Mouse (Mus musculus): ENCODE data around the gene Adamts13.

Gene Adamts13

GRCm38 (mm10) chr2:26973116-26973515 is at the start of gene Adamts13:
Adamts13 (plus strand) TSS chr2:26973416.
- no peak for DNase-seq

- no peak for DNase-seq
Observed at GRCm38 (mm10) chr2:26927745-26928476, 45.3 kb upstream of the Adamts13 start.

- peak; percentile 72 to 79 for DNase-seq
Observed at GRCm38 (mm10) chr2:26930390-26930789, 42.8 kb upstream of the Adamts13 start.

- DNase-seq: peak; percentile 51 to 58
Observed at GRCm38 (mm10) chr2:26932473-26933303, 40.5 kb upstream of the Adamts13 start.

- peak; percentile 91 to 97 for DNase-seq
Observed at GRCm38 (mm10) chr2:26933304-26934055, 39.7 kb upstream of the Adamts13 start, which contains the start of the genes Surf4 and Stkld1. Surf4 (minus strand) TSS chr2:26933928. Stkld1 (plus strand) TSS chr2:26934047.

GRCm38 (mm10) chr2:26935286-26935685 is 37.9 kb upstream of the Adamts13 start:
- DNase-seq: no peak

GRCm38 (mm10) chr2:26936425-26936824 is 36.8 kb upstream of the Adamts13 start:
- no peak for DNase-seq

- no peak for DNase-seq
Observed at GRCm38 (mm10) chr2:26941539-26941938, 31.7 kb upstream of the Adamts13 start.

GRCm38 (mm10) chr2:26943253-26943652 is 30.0 kb upstream of the Adamts13 start:
- DNase-seq: no peak

- peak; percentile 20 to 36 for DNase-seq
Observed at GRCm38 (mm10) chr2:26950411-26950810, 22.8 kb upstream of the Adamts13 start.

- peak; percentile 34 for DNase-seq
Observed at GRCm38 (mm10) chr2:26951346-26951905, 21.8 kb upstream of the Adamts13 start.

GRCm38 (mm10) chr2:26952193-26952592 is 21.0 kb upstream of the Adamts13 start:
- DNase-seq: no peak

- no peak for DNase-seq
Observed at GRCm38 (mm10) chr2:26952866-26953265, 20.4 kb upstream of the Adamts13 start.

- no peak for DNase-seq
Observed at GRCm38 (mm10) chr2:26954735-26955395, 18.4 kb upstream of the Adamts13 start.

GRCm38 (mm10) chr2:26956811-26957487 is 16.3 kb upstream of the Adamts13 start:
- no peak for DNase-seq

GRCm38 (mm10) chr2:26957488-26957859 is 15.7 kb upstream of the Adamts13 start:
- DNase-seq: no peak

- DNase-seq: no peak
Observed at GRCm38 (mm10) chr2:26960756-26961155, 12.5 kb upstream of the Adamts13 start.

GRCm38 (mm10) chr2:26963923-26964723 is 9.1 kb upstream of the Adamts13 start, which contains the start of gene Rexo4:
Rexo4 (minus strand) TSS chr2:26964386.
- peak; percentile 90 to 95 for DNase-seq

- DNase-seq: peak in 1 of 2 experiments; percentile 15
Observed at GRCm38 (mm10) chr2:26964724-26965370, 8.4 kb upstream of the Adamts13 start.

- no peak for DNase-seq
Observed at GRCm38 (mm10) chr2:26967262-26967661, 6.0 kb upstream of the Adamts13 start.
